Mouse (Mus musculus) cerebellum, adult 11 months (tissue): ENCODE results near the gene Atp11b.

Source experiments
- DNase-seq: peaks from one replicate; pipeline ENCODE4 v3.0.0; 2022

Atp11b gene

DNA sequence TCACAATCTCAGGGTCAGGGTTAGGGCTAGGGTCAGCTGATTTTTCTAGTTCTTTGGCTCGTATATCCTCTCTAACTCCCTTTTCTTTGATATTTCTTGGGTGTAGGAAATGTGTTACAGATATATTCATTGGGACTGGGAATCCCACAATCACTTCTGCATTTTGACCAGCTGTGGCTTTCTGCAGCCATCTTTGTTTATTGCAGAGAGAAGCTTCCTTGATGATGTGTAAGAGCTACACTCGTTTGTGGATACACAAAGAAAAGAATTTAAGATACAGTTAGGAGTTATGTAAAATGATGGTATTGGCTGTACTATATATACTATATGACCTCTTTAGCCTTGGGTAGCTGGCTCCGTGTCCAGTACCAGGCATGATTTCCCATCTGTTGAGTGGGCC, 25.8 kb downstream of the Atp11b start:
- DNase-seq: no peak

DNA sequence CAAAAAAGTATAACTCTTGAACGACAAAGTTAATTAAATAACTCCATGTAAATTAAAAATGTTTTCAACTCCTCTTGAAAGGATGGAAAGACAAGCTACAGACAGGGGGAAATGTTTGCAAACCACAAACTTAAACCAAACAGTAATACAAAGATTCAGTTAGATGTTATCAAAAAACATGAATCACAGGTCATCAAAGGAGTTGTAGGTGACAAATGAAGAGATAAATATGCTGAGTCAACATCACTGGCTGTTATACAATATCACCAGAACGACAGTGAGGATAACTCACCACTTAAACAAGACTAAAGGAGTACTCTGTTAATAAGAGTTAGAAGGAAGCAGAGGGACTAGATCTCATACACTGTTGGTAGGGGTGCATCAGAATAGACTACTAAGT, 48.1 kb downstream of the Atp11b start:
- no peak for DNase-seq

DNA sequence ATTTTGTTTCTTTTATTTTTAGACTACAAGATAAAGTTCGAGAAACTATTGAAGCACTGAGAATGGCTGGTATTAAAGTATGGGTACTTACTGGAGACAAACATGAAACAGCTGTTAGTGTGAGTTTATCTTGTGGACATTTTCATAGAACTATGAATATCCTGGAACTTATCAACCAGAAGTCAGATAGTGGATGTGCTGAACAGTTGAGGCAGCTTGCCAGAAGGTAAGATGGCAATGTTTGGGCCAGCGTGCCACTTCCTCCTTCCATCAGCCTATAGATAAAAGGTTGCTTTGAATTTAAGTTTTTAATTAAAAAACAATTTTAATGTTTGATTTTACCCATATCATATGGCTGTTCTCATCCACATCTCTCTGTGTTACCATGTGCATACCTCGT, 66.0 kb downstream of the Atp11b start:
- DNase-seq: no peak

DNA sequence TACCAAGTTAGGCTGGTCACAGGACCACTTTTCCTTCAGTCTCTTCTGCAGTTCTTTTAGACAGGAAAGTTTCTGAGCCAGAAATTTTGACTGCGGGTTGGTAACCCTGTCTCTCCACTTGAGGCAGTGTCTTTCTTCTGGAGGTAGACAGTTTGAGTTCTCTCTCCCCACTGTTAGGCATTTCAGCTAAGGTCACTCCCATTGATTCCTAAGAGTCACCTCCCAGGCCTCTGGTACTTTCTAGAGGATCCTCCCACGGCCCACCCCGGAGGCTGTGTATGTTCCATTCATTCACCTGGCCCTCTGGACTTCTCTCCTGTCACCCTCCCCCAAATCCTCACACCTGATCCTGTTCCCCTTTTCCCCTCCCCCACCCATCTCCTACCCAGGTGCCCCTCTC, 68.1 kb downstream of the Atp11b start:
- DNase-seq: no peak

DNA sequence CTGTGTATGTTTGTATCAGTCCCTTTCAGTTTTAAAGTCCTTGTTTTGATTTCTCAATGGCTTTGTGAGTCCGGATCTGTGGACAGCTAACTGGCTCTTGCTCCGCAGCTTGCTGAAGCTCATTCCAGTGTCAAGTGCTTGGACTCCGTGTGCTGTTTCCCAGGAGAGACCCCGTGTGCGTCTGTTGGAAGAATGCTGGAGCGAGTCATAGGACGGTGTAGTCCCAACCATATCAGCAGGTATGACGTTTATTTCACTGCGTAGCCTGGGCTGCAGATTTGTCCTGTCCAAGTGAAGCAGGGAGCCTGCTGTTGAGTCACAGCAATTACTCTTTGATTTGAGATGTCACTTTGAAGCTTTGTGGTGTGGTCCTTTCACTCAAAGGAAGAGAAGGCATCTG, 95.4 kb downstream of the Atp11b start:
- DNase-seq: no peak

DNA sequence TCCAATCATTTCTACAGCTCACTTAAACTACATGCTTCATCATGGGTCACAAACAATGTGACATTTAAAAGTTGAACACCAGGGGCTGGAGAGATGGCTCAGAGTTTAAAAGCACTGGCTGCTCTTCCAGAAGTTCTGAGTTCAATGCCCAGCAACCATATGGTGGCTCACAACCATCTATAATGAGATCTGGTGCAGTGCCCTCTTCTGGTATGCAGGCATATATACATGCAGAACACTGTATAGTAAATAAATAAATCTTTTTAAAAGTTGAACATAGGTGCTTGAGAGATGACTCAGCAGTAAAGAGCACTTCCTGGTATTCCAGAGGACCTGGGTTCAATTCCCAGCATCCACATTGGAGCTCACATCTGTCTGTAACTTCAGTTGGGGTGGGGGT, 129.4 kb downstream of the Atp11b start:
- no peak for DNase-seq

DNA sequence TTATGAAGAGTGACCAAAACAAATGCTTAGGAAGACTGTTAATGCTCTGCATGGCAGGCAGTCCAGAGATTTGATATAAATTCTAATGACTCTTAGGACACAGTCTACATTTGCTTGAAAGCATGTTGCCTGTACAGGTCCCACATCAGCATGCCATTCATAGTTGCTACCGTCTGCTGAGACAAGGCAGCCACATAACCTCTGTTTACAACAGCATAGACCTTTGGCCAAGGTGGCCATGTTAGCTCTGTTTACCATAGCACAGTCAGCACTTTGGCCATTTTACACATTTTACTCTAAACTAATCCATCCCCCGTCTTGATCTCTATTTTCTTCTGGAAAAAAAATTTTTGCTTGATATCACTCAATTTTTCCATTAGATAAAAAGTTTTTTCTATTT, 135.6 kb downstream of the Atp11b start:
- DNase-seq: no peak

DNA sequence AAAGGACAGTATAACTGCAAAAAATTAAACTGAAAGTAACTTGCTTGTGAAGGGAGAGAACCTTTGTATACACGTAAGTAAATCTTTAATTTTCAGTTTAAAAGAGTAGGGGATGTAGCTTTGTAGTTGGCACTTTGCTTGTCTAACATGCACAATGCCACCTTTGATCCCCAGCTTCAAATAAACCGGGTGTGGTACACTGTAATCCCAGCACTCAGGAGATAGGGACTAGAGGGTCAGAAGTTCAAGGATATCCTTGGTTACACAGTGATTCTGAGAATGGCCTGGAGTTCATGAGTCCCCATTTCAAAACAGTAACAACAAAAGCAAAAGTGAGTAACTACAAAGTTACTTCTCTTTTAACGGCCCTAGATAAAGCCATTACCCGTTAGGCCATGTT, 137.2 kb downstream of the Atp11b start:
- DNase-seq: no peak

DNA sequence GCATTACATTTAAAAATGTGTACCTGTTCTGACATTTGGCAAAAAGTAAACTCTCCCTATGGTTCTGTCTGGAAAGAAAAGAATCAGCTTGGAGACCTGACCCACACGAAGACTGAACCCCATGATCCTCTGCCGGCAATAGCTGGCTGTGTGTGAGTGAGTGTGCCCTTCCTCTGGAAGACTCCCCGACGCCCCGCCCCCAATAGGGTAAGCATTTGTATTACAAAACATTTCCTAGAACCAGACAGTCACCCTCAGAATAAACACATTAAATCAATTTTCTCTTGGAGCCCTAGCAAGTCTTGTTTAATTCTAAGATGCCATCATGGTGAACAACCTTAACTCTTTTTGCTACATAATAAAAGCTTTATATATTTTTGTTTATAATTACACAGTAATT, 139.2 kb downstream of the Atp11b start:
- no peak for DNase-seq

DNA sequence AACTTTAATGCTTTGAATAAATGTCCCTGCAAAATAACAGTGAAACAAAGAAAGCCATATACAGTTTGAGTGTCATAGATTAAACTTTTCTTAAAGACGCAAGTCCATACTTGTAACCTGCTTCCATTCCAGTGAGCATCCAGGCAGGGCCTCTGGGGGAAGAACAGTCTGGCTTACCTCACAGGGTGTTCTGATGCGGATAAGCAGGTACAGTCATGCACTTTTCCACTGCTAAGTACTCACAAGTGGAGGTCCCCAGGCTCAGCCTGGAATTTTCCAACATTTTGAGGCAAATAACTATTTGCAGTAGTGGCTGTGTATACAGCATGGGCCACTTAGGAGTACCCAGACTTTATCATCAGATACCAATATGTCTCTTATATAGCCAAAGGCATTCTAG, 144.0 kb downstream of the Atp11b start:
- DNase-seq: no peak

DNA sequence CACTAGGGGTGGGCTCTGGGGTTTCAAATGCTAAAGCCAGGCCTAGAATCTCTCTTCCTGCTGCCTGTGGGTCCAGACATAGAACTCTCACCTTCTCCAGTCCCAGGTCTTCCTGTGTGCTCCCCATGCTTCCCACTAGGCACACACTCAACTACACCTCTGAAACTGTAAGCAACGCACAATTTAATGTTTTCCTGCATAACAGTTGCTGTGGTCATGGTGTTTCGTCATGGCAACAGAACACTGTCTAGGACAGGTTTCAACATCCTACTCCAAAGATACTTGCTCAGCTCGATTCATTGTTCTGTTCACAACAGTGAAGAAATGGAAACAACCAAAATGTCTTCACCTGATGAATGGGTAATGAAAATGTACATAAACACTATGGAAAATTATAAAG, 145.2 kb downstream of the Atp11b start:
- no peak for DNase-seq

DNA sequence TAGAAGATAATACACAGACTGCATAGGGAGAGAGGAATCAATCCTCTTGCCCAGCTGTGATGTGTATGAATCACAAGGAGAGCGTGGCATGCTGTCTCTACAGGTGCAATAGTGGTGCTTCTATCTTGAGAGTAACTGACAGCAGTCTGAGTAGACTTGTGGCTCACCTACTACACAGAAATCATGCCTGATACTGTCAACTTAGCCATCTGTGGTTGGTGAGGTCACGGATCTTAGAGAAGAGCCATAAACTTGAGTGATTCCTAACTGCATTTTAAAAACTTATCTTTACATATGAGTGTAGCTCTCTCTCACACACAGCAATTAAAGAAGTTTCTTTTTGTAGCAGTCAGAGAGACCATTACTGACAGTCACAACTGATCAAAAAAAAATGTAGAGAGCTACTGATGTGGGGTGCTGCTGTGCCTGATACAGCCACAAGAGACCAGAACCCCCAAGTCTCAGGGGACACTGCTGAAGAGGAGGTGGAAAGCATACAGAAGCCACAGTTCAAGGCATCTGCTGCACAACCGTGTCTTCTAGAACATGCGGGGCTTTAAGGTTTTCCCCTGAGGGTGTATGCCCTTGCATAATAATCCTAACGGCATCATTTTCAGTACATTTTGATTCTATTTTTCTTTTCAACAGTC, 146.8 kb downstream of the Atp11b start:
- DNase-seq: no peak
